Mouse (Mus musculus) cerebellum, adult 11-12 months (tissue): ENCODE measurements around the gene Art4.
"Not testable (repeated sequence)": the region's sequence is repeated elsewhere in the genome, so short reads cannot be mapped to it uniquely, and the experiment has no call there.

Experiments
- DNase-seq: peaks from one replicate; pipeline ENCODE4 v3.0.0; 2022

Gene Art4

DNA sequence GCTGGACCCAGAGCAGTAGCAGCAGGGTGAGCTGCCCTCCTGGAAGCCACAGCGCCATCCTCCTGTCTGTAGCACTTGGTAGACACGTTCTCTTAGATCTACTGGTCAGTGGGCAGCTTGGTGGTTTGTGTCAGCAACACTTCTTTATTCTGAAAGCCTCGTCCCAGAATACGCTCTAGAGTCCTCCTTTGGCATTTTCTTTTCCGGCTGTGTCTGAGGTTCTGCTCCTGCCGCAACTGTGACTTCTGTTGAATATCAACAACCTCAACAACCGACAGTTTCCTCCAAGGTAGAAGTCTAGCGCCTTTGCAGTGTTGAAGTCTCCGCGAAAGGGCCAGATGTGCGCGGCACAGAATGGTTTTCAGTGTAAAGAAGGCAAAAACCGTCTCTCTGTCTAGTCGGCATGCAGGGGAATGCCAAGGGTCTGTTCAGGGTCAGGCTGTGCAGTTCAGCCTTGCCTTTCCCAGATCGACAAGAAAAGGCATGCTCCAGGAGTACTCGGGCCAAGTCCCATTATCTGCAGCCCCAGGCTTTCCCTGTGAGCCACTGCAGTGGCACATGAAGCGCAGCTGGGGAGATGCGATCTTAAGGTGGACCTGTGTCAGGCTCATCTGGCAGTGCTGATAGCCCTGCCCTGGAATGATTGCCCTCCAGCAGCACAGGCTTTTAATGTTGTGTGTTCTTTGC lies at the start of gene Art4:
Gene Art4 (minus strand): TSS at position 548 of the 687 bp plus-strand sequence.
- DNase-seq: no peak

DNA sequence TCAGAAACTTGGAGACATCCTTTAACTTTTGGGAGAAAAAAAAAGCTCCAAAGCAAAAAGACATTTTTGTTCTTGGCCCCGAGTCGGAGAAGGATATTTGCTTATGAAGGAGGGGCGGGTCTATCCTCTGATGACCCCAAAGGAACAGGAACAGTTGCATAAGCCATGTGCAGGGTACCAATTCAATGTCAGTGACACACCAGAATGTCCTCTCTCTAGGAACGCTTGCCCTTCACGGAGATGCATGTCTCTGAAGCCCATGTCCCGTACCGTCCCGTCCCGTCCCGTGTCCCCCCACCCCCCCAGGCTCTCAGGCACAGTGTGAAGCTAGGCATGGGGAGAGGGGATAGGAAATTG lies 49.4 kb upstream of the Art4 start:
- no peak for DNase-seq

DNA sequence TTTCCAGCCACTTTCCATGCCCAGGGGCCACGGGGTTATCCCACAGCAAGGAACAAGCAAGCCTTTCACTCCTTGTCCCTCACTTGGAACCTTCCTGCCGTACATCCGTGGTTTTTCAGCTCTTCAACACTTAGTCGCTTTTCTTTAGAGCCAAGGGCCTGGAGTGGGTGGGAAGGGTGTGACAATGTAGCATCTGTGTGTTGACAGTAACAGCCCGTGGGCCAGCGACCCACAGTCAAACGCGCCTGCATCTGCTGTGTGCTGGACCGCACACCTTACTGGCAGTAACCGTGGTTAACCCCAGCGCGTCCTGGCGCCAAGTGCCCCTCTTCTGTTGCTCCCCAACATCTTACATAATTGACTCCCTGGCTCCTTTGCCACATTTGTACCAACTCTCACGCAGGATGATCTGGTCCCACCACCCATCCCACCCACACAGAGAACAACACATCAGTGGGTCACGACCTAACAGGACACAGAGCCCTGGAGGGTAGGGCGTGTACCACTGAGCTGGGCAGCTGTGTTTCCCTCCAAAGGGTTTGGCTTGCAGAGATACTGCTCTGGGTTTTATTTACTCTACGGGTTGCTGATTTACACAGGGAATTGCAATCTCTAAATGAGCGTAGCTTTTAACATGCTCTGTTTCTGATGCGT lies 48.9 kb upstream of the Art4 start:
- DNase-seq: no peak

DNA sequence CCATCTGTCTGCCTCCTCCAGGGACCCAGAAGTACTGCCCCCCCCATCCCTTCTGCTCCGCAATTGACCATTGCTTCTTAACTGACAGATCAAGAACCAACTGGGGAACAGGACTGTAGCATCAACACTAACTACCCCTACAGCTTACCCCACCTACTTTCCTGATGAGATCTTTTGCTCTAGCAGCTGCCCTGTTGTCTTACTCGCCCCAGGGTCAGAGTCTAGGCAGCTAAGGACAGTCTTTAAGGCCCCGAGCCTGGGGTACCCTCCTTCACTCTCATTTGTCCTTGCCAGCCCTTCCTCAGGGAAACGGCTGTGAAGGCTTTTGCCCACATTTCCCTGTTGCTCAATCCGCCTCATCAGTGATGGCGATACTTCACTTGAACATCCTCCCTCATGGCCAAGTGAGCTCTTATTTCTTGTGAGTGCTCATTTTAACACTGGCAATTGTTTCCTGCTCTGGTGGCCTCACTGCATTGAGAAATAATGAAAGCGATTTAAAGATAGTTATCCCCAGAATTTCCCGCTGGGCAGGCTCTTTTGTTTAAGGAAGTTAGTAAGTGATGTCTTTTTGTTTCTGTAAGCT lies 46.4 kb upstream of the Art4 start:
- DNase-seq: no peak

DNA sequence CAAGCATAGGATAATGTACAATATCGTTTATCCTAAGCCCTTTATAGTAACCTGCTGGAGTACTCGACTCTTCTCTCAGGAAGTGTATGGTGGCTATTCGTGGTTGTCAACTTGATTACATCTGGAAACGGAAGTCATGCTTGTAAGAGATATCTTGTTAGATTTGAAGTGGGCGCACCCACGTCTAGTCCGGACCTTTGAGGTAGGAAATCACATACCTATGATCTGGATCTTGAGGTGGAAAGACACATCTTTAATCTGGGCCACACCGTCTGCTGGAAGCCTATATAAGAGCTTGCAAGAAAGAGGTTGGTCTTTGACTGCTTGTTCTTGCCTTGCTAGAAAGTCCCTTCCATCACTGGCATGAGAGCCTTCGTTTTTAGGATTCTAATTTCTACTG lies 45.0 kb upstream of the Art4 start:
- no peak for DNase-seq

DNA sequence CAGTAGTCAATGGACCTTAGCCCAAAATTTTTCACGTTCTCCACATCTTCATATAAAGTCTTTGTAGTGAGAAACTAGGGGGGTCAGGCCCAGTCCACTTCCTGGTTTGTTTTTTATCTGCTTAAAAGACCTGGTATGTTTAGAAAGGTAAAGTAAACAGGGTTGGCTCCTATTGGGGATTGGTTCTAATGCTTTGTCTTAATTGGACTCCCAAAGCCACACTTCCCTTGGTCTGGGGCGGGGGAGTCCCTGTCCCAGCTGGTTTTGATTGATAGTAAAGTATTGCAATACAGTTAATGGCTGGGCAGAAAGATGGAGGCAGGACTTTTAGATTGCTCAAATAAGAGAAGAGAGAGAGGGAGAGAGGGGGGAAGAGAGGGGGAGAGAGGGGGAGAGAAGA lies 43.5 kb upstream of the Art4 start:
- DNase-seq: no peak

DNA sequence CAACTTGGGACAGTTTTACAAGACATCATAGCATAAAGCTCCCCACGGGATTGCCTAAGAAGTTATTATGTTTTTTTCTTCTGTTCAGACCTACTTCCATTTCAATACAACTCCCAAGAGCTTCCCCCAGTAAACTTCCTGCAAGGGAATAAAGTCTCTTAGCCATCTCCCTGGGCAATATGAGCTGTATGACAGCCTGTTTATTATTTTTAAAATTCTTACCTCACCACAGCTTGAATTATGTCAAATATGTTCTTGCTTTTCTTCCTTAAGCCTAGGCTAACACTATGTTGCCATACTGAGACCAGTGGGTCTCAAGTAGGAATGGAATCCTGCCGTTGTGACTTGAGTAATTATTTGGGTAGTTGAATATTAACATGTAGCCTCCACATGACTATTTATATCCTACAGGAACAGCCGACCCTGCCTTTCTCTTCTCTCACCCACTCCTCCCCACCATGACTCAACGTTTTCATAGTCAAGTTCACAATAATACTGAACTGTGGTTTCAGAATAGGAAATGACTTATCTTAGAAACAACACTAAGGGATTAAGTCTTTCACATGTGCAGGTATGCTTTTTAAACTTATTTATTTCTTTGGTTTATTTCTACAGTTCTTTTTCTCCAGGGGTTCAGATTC lies 43.0 kb upstream of the Art4 start:
- DNase-seq: no peak

DNA sequence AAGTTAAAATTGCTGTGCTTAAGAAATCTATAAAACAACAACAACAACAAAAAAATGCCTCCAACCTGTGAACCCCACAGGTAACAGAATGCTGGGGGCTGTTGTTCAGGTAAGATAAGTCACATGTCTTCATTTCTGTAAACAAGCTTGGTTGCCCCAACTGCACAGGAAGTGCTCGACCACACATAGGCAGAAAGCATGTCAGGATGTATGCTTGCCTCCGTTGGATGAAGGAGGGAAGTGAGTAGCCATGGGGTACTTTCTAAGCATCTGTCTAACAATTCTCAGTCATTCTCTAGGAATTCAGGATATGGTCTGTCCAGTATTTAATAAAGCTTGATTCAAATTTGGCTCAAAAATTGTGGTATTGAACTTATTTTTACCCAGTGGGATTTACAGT lies 41.4 kb upstream of the Art4 start:
- no peak for DNase-seq

DNA sequence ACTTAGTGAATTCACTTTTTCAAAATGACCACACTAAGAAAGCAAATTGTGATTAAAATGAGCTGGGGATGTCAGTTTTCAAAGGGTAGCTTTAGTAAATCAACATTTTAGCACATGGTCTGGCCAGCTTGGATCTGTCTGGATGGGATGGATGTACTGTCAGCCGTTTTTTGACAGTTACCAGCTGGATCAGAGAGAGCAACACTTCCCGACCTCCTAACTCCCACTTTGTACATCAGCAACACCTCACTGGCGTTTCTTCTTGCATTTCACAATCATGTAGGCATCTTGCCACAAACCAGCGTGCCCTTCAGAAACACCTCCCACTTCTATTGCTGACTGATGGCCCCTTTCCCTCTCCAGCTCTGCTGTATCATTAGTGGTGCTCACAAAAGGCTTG lies 40.7 kb upstream of the Art4 start:
- DNase-seq: no peak

DNA sequence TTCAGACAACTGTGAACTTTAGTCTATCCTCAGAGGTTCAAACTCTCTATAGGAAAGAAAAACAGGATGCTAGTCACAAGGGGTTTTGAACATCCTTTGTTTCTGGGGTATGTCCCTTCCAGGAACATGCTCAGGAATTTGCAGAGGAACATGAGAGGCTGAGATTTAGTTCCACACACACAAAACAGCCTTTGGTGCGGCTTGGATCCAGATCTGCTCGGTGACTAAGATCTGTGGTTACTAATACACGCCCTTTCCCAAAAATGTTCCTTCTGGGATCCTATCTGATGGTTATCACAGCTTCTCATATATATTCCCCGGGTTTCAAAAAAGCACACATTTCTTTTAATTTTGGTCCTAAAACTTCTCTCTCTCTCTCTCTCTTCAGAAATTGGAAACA lies 40.3 kb upstream of the Art4 start:
- DNase-seq: no peak

DNA sequence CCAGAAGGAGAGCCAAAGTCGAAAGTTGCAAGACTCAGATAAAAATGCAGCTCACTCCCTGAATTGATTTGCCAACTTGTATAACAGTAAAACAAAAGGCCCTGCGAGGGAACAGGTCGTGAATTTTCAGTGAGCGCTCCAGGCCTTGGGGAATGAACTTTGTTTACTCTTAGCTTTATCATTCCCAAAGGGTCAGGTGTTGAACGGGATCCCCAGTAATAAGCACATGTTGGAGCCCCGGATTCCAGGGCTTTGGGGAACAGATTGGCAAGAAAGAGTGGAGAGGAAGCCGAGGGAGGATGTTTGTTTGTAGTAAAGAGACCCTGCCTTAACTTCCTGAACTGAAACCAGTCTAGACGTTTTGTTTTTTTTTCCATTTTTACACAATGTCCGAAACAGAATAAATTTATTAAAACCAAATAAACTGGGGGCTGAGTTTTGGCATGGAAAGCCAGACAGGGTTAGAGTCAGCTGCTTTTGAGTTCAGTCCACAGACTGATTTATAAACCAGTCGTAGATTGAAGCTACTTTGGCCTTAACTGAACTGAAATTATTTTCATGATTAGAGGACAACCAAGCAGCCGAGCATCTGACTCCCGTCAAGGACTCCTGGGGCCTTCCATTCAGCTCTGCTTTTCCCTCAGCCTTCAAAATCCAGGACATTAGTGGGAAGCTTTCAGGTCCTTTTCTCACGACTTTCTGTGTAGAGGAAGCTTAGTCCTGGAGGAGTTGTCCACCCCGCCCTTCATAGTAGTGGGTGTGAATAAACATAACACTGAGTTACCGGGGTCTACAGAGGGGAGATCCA lies 37.2 kb upstream of the Art4 start:
- no peak for DNase-seq

DNA sequence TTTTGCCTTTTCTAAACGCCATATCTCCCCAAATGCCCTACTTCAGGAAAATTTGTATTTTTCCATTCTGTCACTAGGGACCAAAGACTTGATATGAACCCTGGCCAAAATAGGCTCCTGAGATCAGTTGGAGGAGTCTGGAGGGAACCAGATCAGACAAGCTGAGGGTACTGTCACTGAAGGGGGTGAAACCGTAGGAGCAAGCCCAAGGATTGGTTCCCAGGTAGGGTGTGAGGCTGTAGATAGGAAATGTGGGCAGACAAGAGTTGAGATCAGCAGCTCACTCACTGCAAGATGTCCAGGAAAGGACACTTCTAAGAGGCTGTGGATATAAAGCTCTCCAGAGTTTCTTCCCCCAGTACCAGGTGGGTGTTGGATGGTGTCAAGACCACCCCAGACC lies 34.5 kb upstream of the Art4 start:
- no peak for DNase-seq

DNA sequence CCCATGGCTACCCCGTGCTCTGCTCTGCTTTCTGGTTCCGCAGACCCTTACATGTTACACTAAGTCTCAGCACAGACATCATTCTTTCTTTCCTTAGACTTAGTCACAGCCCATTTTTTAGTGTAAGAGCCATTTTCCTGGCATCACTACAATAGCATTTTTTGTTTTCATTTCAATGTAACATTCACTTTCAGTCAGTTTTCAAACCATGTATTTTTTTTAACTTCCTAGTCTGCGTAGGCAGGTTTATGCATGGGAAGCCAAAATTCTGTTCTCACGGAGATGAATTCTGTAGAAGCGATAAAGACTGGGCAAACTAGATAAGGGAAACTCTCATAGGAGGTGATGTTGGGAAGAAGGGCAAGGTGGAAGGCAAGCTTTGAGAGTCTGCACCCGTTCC lies 32.0 kb upstream of the Art4 start:
- no peak for DNase-seq

DNA sequence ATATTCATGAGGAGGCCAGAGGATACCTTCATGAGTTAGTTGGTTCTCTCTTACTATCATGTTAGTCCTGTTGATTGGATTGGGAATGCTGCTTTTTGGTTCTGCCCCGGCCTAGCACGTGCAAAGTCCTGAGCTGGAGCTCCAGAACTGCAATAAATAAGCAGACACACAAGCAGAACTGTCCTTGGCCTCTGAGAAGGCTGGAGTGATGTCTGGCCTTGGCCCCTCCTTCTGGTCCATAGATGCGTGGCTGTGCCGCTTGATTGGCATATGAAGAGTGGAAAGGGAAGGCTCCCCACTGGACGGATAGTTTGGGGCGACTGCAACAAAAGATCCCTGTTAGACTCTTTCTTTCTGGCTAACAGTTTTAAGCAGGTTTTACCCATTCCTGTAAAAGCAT lies 31.5 kb upstream of the Art4 start:
- no peak for DNase-seq

DNA sequence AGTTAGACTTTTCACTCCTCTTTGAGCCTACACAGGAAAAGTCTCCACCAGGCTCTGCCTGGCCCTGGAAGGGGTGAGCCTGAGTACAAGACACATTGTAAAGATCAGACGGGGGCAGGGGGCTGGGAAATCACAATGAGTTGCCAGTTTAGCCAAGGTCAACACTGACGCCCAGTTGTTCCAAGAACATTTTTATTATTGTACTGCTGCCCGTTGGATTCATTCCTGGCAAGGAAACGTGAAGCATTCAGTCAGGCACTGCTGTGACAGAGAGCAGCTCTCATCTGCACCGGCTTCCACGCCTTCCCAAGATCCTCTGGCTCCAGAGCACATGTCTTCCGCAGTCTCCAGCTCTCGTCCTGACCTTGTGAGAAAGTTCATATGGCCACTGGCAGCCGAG lies 30.3 kb upstream of the Art4 start:
- no peak for DNase-seq

DNA sequence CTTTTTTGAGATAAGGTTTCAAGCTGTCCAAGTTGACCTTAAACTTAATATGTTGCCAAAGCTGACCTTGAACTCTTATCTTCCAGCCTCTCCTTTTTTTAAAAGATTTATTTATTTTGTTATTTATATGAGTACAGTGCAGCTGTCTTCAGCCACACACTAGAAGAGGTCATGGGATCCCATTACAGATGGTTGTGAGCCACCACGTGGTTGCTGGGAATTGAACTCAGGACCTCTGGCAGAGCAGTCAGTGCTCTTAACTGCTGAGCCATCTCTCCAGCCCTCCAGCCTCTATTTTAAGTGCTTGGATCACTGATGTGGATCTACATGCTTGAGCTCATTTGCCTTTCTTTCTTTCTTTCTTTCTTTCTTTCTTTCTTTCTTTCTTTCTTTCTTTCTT lies 27.2 kb upstream of the Art4 start:
- not testable (repeated sequence) for DNase-seq

DNA sequence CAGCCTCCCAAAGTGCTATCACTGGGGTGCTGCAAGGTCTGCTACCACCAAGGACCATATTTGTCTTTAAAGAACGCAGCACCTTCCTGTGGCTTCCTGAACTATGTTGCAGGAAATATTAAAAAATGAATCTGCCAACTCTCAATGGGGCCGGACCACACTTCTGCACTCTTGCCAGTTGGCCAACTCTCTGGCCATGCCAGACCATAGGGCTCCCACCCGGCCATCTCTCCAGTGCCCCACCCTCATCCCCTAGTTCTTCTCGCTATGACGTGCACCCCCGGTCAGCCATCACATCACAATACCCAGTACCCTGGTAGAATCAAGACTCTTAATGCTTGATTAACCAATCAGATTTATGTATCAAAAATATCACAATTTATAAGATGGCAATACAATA lies 26.4 kb upstream of the Art4 start:
- no peak for DNase-seq

DNA sequence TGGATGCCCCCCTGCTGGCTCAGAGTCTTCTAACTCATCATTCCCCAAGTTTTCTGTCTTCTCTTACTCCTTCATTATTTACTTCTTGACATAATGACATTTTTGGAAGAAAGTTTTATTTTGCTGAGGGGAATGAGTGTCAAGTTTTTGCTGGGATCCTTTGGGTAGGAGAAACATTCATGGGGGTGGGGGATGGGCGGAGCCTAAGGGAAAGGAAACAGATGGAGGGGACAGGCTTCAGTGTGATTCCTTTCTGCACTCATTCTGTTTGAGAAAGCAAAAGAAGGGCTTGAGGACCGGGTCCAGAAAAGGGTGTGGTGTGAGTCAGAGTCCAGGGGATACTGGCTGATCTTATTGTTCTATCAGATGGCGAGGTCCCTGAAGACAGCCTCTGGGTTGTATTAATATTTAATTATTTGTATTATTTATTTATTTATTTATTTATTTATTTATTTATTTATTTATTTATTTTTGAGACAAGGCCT lies 25.9 kb upstream of the Art4 start:
- DNase-seq: no peak

DNA sequence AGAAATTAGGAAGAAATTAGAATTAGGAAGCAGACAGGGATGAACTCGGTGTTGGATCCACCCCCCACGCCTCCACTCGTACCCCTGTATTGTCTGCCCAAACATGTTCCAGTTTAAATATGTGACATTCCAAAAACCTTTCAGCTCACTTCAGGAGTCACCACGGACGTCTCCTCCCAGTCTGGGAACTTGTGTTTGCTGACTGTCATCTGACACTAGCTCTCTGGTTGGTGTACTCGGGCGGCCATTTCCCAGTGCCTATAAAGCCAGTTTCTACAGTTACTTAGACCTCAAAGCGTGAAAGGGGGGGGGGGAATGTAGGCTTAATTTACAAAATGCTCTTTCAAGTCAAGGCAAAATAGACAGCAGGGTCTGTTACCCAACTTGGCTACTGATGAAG lies 24.1 kb upstream of the Art4 start:
- DNase-seq: no peak

DNA sequence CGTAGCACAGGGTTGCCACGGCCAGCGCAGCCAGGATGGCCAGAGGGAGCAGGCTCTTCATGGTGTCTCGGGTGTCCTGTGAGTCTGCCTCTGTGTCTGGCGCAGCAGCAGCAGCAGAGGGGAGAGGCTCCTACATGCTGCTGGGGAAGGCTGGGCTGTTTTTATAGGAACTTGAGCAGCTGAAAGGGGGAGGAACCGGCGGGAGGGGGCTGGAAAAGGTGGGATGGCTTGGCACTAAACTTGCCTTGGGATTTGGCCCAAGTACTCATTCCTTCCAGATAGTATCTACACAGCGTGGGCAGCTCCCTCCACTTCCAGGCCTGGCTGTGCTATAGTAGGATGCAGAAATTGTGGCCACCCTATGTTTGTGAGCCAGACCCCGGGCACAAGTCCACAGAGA lies 18.1 kb upstream of the Art4 start, which contains the start of gene Mgp:
Gene Mgp (minus strand): TSS at position 154 of the 400 bp plus-strand sequence.
- DNase-seq: no peak

DNA sequence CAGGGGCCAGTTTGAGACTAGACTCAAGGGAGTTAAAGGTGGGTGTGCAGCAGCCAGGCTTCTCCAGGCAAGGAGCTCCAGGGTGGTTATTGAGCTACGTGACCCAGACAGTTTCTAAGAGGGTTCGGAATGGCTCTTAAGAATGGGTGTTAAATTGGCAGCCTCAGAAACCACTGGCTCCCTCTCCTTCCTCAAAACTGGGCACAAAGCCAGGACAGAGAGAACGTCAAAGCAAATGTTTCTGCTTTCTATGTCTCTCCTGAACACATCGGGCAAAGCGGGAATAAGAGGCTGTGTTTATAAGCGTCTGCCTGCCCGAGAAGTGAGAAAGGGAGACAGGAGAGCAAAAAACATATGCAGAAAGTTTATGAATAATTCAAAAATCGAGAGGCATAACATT lies 17.1 kb upstream of the Art4 start:
- DNase-seq: no peak

DNA sequence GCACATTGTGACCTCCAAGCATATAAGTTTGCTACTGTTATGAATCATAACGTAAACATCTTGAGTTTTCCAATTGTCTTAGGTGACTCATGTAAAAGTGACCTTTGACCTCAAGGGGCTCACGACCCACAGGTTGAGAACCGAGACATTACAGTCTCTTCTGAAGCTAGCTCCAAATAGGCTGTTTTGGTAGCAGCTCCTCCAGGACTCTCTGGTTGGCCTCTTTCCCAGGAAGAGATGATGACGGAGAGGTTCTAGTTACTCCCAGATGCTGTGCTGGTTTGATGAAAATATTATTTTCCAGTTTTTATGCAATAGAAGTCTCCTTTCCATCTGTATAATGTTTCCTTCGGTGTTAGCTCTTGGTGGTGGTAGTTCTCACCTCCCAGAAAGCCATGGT lies 11.4 kb upstream of the Art4 start:
- DNase-seq: no peak

DNA sequence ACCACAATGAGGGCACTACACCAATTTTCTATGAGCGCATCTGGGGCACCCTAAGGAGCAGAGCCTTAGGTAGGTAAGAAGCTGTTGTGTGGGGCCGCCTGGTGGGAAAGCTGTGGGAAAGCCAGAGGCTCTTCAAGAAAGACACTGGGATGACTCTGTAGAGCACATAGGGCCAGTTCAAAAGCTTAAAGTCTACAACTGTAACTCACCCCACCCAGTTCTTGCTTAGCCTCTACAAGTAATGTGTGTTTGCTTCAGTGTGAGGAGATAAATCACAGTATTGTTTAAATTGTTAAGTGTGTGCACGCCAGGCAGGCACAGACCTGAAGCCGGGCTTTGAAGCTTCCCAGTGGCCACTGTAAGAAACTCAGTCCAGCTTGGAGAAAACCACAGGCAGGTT lies 8.6 kb upstream of the Art4 start:
- DNase-seq: no peak
